Mouse (Mus musculus) urinary bladder, adult 18-20 months (tissue): Measurements from ENCODE around the gene A430033K04Rik.

ENCODE experiments used
- DNase-seq, 2 experiments: peaks; one replicate each; pipeline ENCODE4 v3.0.0; 2022; ENCODE audit warnings: low spot score in 2 of 2, mixed read lengths in 2 of 2

A430033K04Rik gene

GRCm38 (mm10) chr5:138622645-138623477 lies at the start of gene A430033K04Rik:
Gene A430033K04Rik (plus strand): TSS chr5:138622859.
- DNase-seq: peak; percentile 90

- DNase-seq: no peak
Measured at GRCm38 (mm10) chr5:138587396-138587795, 35.3 kb upstream of the A430033K04Rik start.

DNA sequence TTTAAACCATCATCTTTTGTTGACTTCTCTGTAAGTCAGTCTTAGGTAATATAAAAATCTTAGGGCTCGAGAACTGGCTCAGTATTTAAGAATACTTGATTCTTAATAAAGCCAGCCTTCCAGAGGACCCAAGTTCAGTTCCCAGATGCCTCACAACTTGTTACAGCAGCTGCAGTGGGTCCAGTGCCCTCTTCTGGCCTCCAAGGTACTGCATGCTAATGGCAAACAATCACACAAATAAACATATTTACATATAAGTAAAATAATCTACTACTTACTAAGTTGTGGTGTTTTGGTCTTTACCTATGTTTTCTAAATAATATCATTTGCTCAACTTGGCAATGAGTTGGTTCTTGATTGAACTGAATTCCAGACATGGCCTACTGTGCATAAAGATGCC lies 4.3 kb upstream of the A430033K04Rik start:
- no peak for DNase-seq

- DNase-seq: peak; percentile 82 to 89
Measured at GRCm38 (mm10) chr5:138619211-138620128, 3.2 kb upstream of the A430033K04Rik start, which contains the start of gene Zfp68. Gene Zfp68 (minus strand): TSS chr5:138619761.

DNA sequence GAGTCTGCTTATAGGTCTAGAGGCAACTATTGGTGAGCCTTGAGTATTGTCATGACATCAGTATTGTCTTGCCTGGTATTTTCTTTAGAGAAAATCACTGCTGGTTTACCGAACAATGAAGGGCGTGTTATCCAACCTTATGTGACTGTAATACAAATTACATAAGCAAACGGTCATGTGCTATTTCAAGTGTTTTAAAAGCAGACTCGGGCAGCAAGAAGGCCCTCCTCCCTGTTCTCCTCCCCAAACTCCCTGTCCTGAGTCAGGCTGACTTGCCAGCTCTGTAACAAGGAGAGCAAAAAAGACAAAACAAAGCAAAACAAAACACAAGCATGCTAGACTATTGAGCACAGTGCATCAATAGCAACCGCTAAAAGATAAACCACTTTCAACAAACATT lies 1.8 kb upstream of the A430033K04Rik start:
- no peak for DNase-seq

- no peak for DNase-seq
Measured at GRCm38 (mm10) chr5:138623478-138623875, 818 bp downstream of the A430033K04Rik start.

DNA sequence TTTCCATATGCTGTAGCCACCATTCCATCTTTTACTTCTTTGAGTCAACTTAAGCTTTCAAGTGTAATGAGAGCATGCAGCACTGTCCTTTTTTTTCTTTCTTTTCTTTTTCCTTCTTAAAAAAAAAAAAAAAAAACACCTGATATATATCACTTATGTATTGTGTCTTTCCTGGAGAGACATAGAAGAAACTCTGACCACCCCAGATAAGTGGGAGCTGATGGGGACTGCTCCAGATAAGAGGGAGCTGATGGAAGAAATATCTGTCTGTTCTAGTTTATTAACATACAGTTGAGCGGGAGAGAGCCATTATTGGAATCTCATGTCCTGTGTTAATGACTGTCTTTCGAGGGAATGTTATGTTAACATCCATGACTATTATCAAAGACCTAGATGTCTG lies 13.8 kb downstream of the A430033K04Rik start:
- DNase-seq: no peak

DNA sequence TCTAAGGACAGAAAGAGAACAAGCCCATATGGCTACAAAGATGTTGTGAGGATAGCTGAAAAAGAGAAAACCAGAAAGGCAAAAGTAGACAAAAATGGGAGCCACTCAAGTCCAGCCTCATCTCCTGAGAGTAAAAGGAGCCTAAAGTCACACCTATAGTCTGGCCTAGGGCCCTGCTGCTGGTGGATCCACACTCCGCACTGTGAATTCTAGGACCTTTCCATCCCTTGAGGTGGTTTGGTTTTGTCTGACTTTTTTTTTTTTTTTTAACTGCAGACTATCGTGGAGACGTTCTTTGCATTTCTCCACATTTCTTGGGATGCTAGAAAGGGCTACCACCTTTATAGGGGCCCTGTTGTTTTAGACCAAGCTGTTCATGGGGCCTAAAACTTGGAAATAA lies 18.4 kb downstream of the A430033K04Rik start:
- DNase-seq: no peak

GRCm38 (mm10) chr5:138641761-138642160 lies 19.1 kb downstream of the A430033K04Rik start:
- DNase-seq: no peak

DNA sequence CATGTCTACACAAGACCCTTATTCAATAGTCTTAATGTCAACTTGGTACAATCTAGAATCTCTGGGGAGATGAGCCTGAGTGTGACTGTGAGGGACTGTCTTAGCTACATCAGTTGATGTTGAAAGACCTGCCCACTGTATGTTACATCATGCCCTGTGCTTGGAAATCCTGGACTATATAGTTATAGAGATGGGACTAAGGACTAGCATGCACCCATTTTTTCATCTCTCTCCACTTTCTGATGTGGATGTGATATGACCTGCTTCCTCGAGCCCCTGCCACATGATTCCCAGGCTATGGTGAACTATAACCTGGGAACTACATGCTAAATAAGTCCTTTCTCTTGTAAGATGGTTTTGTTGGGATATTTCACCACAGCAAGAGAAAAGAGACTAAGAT lies 30.3 kb downstream of the A430033K04Rik start:
- DNase-seq: no peak

- peak; percentile 11 to 23 for DNase-seq
Measured at GRCm38 (mm10) chr5:138656477-138657156, 34.0 kb downstream of the A430033K04Rik start.

DNA sequence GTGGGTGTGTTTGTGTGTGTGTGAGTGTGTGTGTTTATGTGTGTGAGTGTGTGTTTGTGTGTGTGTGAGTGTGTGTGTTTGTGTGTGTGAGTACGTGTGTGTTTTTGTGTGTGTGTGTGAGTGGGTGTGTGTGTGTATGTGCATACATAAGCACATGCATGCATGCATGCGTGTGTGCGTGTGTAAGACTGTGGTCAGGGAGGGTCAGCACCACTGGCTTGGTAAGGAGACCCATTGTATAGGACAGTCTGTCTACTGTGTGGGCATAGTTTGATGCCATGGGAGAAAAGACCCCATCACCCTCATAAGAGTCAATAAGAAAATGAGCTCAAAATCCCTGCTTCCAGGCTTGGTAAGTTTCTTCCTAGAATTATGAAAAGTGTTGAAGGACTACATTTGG lies 34.7 kb downstream of the A430033K04Rik start:
- no peak for DNase-seq

- peak in 1 of 2 experiments; percentile 13 for DNase-seq
Measured at GRCm38 (mm10) chr5:138657854-138658253, 35.2 kb downstream of the A430033K04Rik start.

DNA sequence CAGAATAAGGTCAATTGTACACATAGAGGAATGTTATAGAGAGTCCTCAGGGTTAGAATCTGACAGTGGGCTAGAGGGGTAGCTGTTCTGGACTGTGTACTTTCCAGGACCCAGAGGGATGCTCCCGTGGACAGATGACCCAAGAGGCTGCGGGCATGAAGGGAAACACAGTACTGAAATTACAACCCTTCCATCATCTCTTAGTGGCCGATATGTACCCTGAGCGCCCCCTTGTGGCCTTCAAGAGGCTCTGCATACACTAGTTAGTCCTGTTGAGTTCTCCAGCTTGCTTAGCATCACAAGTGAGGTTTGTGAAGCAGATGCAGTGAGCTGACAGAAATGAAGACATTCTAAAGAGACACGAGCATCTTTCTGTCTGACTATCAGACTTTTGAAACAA lies 36.3 kb downstream of the A430033K04Rik start:
- DNase-seq: no peak

DNA sequence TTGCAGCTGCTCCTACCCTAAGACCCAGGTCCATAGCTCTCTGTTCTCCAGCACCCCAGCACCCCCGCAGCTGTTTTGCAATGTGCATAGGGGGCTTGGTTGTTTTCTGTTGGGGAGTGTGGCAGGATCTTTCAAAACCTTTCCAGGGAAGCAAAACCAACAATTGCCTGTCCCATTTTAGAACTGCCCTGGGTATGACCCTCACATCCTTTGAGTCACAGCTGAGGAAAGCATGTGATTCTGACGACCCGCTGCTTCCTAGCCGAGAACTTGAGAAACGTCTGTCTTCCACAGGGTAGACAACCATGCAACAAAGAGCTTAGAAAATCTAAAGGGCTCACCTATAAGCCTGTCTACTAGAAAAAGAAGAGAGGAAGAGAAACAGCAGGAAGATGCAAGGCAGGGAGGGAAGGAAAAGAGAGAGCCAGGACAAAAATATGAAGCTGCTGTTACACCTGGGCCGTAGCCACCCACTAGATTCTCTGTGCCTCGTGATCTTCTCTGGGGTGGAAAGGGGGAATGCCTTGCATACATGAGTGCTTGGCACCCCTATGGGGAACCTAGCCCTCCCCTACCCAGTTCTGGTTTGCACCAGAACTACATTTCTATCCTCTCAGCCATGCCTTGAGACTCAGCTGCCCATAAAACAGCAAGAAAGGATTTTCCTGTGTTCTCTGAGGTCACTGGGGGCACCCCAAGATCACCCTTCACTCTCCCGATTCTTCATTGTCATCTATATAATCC lies 60.5 kb downstream of the A430033K04Rik start:
- no peak for DNase-seq

DNA sequence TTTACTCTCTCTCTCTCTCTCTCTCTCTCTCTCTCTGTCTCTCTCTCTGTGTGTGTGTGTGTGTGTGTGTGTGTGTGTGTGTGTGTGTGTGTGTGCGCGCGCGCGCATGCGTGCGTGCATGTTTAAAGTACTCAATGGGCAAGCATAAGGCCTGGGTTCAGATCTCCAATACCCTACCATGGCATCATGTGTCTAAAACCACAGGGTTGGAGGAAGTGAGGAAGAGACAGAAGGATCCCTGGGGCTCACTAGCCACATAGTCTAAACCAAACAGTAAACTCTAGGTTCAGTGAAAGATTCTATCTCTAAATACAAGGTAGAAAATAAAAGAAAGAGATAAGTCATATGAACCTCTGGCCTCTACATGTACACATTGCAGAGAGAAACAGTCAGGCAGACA lies 61.2 kb downstream of the A430033K04Rik start:
- DNase-seq: no peak

GRCm38 (mm10) chr5:138687453-138687852 lies 64.8 kb downstream of the A430033K04Rik start:
- DNase-seq: no peak

DNA sequence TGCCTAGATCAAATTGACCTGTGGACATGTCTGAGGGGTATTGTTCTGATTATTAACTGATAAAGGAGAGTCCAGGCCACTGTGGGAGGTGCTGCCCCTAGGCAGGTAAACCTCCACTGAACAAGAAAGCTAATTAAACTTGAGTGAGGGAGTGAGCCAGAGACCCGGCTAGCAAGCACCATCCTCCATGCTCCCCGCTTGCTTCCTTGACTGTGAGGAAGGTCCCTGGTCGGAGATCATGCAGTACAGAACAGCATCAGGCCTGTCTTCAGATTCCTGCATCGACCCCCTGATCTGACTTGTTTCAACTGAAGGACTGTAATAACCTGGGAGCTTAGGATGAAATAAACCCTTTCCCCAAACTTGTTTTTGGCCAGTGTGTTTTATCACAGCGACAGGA lies 66.6 kb downstream of the A430033K04Rik start:
- no peak for DNase-seq

GRCm38 (mm10) chr5:138692936-138693570 lies 70.4 kb downstream of the A430033K04Rik start:
- no peak for DNase-seq

DNA sequence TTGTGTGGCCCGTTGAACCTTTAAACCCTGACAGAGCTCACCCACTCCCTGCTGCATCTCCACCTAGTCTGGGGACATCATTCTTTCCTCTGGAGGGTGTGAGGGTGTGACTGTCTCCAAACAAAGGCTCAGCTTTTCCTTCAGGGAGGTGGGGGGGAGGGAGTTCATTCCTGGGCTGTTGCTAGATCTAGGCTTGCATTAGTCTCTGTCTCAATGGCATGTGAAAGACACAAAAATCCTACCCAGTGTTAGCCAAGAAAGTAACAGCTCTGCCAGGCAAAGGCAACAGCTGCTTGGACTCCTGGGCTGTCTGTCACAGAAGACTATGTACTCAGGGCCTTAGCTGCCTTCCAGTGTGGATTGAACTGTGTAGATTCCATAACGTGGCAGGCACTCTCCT lies 71.4 kb downstream of the A430033K04Rik start:
- DNase-seq: no peak
